In genomic region chr3:136158059-136158458, GRCm38 (mm10) we compare ENCODE assay signal across 19 mouse cellular contexts.
"Had no signal": no experiment of that assay in that cellular context is flagged by ENCODE, and none has a peak within 500 bp of the region (broad histone marks: within the 10 kb centered on the region; RNA-seq: fewer than 3 reads in every experiment).

No protein-coding gene starts in this region.

- DNase-seq: lung, adult 18-20 months; lung, embryonic 14.5 days; lung, postnatal 10 days; lung, postnatal 4 days; retina, postnatal 1 day; right cerebral cortex, adult 18-20 months; right cerebral cortex, postnatal 25 days; right cerebral cortex, postnatal 4 days; thymus, adult 2 months; thymus, postnatal 25 days; thymus, postnatal 4 days had no signal

- H3K27me3 ChIP-seq: liver, embryonic 12.5 days; neural tube, embryonic 13.5 days; neural tube, embryonic 15.5 days; stomach, embryonic 15.5 days had no signal

- H3K4me3 ChIP-seq: liver, embryonic 12.5 days; midbrain, embryonic 10.5 days; myocyte; neural tube, embryonic 13.5 days; neural tube, embryonic 15.5 days; stomach, embryonic 15.5 days had no signal

- H3K4me1 ChIP-seq: liver, embryonic 12.5 days; neural tube, embryonic 13.5 days; neural tube, embryonic 15.5 days; stomach, embryonic 15.5 days had no signal

- H3K9me3 ChIP-seq: liver, embryonic 12.5 days; midbrain, embryonic 10.5 days; neural tube, embryonic 13.5 days; neural tube, embryonic 15.5 days; stomach, embryonic 15.5 days had no signal

- H3K9ac ChIP-seq: liver, embryonic 12.5 days; liver, embryonic 14.5 days; lung, embryonic 14.5 days; neural tube, embryonic 13.5 days; neural tube, embryonic 15.5 days; stomach, embryonic 15.5 days had no signal

- ATAC-seq: liver, embryonic 12.5 days had no signal

- H3K36me3 ChIP-seq: liver, embryonic 12.5 days; midbrain, embryonic 10.5 days; neural tube, embryonic 13.5 days; neural tube, embryonic 15.5 days; stomach, embryonic 15.5 days had no signal

- H3K4me2 ChIP-seq: liver, embryonic 12.5 days; lung, embryonic 14.5 days; neural tube, embryonic 13.5 days; neural tube, embryonic 15.5 days; stomach, embryonic 15.5 days had no signal

- H3K27ac ChIP-seq: liver, embryonic 12.5 days; liver, embryonic 14.5 days; midbrain, embryonic 10.5 days; neural tube, embryonic 13.5 days; neural tube, embryonic 15.5 days; stomach, embryonic 15.5 days; stomach, postnatal 0 days had no signal
